Mouse (Mus musculus): ENCODE measurements around the gene 2310011J03Rik. TPM values are rescaled to one million over a fixed set of nuclear protein-coding genes. Genes with fewer than 3 reads are reported as not detected.

The 2310011J03Rik gene
- polyA plus RNA-seq, 1 experiment from 2014 or later = 40.8 TPM

DNA sequence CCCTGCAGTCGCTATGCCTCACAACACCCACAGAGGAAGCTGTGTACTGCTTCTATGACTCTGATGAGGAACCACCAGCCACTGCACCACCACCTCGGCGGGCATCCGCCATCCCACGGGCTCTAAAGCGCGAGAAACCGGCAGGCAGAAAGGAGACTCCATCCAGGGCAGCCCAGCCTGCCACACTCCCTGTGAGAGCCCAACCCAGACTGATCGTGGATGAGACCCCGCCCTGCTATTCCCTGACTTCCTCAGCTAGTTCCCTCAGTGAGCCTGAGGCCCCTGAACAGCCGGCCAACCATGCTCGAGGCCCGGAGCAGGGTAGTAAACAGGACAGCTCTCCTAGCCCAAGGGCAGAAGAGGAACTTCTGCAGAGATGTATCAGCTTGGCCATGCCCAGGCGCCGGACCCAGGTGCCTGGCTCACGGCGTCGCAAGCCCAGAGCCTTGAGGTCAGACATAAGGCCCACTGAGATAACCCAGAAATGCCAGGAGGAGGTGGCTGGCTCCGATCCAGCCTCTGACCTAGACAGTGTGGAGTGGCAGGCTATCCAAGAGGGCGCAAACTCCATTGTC is 6.6 kb downstream of the 2310011J03Rik start:
- H3K27ac ChIP-seq (ENCODE audit: low read depth, low read length) = no peak overlapping the region
- H3K4me3 ChIP-seq (ENCODE audit: low read depth, low read length) = no peak overlapping the region
- H3K9me3 ChIP-seq (replicated peaks; ENCODE audit: control insufficient read depth, low read length) = no peaks in the 10 kb centered on the region
- no peak overlapping the region for H3K4me2 ChIP-seq (ENCODE audit: low read length)
- H3K9ac ChIP-seq (ENCODE audit: low read length) = no peak overlapping the region
- no peak for DNase-seq (ENCODE audit: low spot score)
- no peaks in the 10 kb centered on the region for H3K27me3 ChIP-seq (replicated peaks; ENCODE audit: control insufficient read depth, insufficient read depth, low read length)
- no peak for ATAC-seq
- H3K36me3 ChIP-seq (ENCODE audit: control insufficient read depth, insufficient read depth, low read length) = peaks cover 100% of the 10 kb centered on the region
- WGBS = 70% methylated on average over 20 of the region's 20 CpGs
- H3K4me1 ChIP-seq (ENCODE audit: control insufficient read depth, insufficient read depth, low read length) = no peaks in the 10 kb centered on the region

DNA sequence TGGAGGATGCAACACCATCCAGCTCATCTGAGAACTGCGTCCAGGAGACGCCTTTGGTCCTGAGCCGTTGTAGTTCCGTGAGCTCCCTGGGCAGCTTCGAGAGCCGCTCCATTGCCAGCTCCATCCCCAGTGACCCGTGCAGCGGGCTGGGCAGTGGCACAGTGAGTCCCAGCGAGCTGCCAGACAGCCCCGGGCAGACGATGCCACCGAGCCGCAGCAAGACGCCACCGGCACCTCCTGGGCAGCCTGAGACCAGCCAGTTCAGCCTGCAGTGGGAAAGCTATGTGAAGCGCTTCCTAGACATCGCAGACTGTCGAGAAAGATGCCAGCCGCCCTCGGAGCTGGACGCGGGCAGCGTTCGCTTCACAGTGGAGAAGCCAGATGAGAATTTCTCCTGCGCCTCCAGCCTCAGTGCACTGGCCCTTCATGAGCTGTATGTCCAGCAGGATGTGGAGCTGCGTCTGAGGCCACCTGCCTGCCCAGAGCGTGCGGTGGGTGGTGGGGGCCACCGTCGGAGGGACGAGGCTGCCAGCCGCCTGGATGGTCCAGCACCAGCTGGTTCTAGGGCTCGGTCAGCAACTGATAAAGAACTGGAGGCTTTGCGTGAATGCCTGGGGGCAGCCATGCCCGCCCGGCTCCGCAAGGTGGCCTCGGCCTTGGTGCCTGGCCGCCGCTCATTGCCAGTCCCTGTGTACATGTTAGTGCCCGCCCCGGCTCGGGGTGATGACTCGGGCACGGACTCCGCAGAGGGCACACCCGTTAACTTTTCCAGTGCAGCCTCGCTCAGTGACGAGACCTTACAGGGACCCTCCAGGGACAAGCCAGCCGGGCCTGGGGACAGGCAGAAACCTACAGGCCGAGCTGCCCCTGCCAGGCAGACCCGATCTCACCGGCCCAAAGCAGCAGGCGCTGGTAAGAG is 7.5 kb downstream of the 2310011J03Rik start:
- WGBS = 78% methylated on average over 54 of the region's 54 CpGs
- ATAC-seq (no peak), DNase-seq (ENCODE audit: low spot score) (no peak)
- no peaks in the 10 kb centered on the region for H3K27me3 ChIP-seq (replicated peaks; ENCODE audit: control insufficient read depth, insufficient read depth, low read length)
- H3K36me3 ChIP-seq (ENCODE audit: control insufficient read depth, insufficient read depth, low read length) = peaks cover 100% of the 10 kb centered on the region
- H3K4me3 ChIP-seq (ENCODE audit: low read depth, low read length) = no peak overlapping the region
- H3K4me1 ChIP-seq (ENCODE audit: control insufficient read depth, insufficient read depth, low read length) = no peaks in the 10 kb centered on the region
- H3K27ac ChIP-seq (ENCODE audit: low read depth, low read length) = no peak overlapping the region
- no peaks in the 10 kb centered on the region for H3K9me3 ChIP-seq (replicated peaks; ENCODE audit: control insufficient read depth, low read length)
- H3K9ac ChIP-seq (ENCODE audit: low read length) = no peak overlapping the region
- H3K4me2 ChIP-seq (ENCODE audit: low read length) = no peak overlapping the region

DNA sequence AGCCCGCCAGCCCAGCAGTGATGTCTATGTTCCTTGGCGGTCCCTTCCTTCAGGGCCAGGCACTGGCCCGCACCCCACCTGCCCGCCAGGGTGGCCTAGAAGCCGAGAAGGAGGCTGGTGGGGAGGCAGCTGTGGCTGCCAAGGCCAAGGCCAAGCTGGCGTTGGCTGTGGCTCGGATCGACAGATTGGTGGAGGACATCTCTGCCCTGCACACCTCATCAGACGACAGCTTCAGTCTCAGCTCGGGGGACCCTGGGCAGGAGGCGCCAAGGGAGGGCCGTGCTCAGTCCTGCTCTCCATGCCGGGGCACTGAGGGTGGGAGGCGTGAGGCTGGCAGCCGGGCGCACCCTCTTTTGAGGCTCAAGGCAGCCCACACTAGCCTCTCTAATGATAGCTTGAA is 8.8 kb downstream of the 2310011J03Rik start:
- H3K9me3 ChIP-seq (replicated peaks; ENCODE audit: control insufficient read depth, low read length) = no peaks in the 10 kb centered on the region
- H3K9ac ChIP-seq (ENCODE audit: low read length) = no peak overlapping the region
- H3K27ac ChIP-seq (ENCODE audit: low read depth, low read length) = no peak overlapping the region
- peaks cover 100% of the 10 kb centered on the region for H3K36me3 ChIP-seq (ENCODE audit: control insufficient read depth, insufficient read depth, low read length)
- no peak overlapping the region for H3K4me3 ChIP-seq (ENCODE audit: low read depth, low read length)
- 90% methylated on average over 16 of the region's 16 CpGs for WGBS
- ATAC-seq (no peak), DNase-seq (ENCODE audit: low spot score) (no peak)
- H3K27me3 ChIP-seq (replicated peaks; ENCODE audit: control insufficient read depth, insufficient read depth, low read length) = no peaks in the 10 kb centered on the region
- no peak overlapping the region for H3K4me2 ChIP-seq (ENCODE audit: low read length)
- no peaks in the 10 kb centered on the region for H3K4me1 ChIP-seq (ENCODE audit: control insufficient read depth, insufficient read depth, low read length)

DNA sequence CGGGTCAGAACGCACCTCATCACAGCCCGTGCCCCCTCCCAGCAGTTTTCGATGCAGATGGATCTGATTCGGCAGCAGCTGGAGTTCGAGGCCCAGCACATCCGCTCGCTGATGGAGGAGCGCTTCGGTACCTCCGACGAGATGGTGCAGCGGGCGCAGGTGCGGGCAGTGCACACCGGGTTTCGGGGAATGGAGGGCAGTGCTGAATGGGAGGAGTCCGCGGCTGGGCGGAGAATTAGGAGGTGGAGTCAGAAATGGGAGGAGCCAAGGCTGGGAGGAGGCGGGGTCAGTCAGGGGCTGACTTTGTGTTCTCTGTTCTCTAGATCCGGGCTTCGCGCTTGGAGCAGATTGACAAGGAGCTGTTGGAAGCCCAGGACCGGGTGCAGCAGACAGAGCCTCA is 15.5 kb downstream of the 2310011J03Rik start:
- Histone ChIP-seq H3K9ac (ENCODE audit: low read length) (no peak overlapping the region), H3K27me3 (replicated peaks; ENCODE audit: control insufficient read depth, insufficient read depth, low read length) (no peaks in the 10 kb centered on the region), H3K36me3 (ENCODE audit: control insufficient read depth, insufficient read depth, low read length) (peaks cover 83% of the 10 kb centered on the region), H3K4me3 (ENCODE audit: low read depth, low read length) (peak overlapping the region; percentile 4; the same call in 1 of the 2 replicates), H3K27ac (ENCODE audit: low read depth, low read length) (no peak overlapping the region), H3K9me3 (replicated peaks; ENCODE audit: control insufficient read depth, low read length) (no peaks in the 10 kb centered on the region), H3K4me2 (ENCODE audit: low read length) (peak overlapping the region; percentile 1; the same call in 1 of the 2 replicates), H3K4me1 (ENCODE audit: control insufficient read depth, insufficient read depth, low read length) (peaks cover 20% of the 10 kb centered on the region)
- no peak for ATAC-seq
- WGBS = 33% methylated on average over 25 of the region's 25 CpGs
- DNase-seq (ENCODE audit: low spot score) = no peak

DNA sequence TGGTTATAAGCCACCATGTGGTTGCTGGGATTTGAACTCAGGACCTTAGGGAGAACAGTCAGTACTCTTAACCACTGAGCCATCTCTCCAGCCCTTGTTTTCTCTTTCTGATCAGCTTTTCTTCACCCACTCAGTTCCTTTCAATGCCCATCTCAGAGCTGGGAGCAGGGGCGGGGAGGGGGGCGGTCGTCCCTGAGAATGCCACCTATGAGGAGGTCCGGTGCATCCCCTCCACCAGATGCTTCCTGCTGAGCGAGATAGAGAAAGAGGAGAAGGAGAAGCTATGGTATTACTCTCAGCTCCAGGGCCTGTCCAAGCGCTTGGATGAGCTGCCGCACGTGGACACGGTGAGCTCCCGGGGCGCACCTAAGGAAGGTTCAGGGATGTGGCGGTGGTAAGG is 15.9 kb downstream of the 2310011J03Rik start:
- DNase-seq (ENCODE audit: low spot score) = no peak
- peak overlapping the region; percentile 1; the same call in 1 of the 2 replicates for H3K4me2 ChIP-seq (ENCODE audit: low read length)
- peak overlapping the region; percentile 4; the same call in 1 of the 2 replicates for H3K4me3 ChIP-seq (ENCODE audit: low read depth, low read length)
- H3K4me1 ChIP-seq (ENCODE audit: control insufficient read depth, insufficient read depth, low read length) = peaks cover 20% of the 10 kb centered on the region
- WGBS = 36% methylated on average over 12 of the region's 12 CpGs
- H3K36me3 ChIP-seq (ENCODE audit: control insufficient read depth, insufficient read depth, low read length) = peaks cover 79% of the 10 kb centered on the region
- no peak overlapping the region for H3K27ac ChIP-seq (ENCODE audit: low read depth, low read length)
- no peak overlapping the region for H3K9ac ChIP-seq (ENCODE audit: low read length)
- ATAC-seq = no peak
- H3K9me3 ChIP-seq (replicated peaks; ENCODE audit: control insufficient read depth, low read length) = no peaks in the 10 kb centered on the region
- no peaks in the 10 kb centered on the region for H3K27me3 ChIP-seq (replicated peaks; ENCODE audit: control insufficient read depth, insufficient read depth, low read length)

DNA sequence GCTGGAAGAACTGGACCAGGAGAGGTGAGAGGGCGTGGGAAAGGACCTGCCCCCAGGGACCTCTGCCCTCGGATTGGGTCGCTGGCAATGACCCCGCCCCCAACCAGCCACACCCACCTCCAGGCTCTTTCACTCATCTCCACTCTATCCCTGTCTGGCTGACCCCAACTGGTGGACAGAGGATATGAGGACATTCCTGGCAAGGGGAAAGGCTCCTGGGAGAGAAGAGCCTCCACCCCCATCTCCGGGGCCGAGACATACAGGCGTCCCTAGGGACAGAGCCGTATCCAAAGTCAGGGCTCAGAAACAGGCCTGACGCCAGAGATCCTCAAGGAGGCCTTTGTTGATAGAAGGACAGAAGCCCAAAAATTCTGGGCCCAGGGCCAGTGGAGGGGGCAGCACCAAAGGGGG is 17.9 kb downstream of the 2310011J03Rik start:
- Histone ChIP-seq H3K4me1 (ENCODE audit: control insufficient read depth, insufficient read depth, low read length) (peaks cover 29% of the 10 kb centered on the region), H3K4me3 (ENCODE audit: low read depth, low read length) (peak overlapping the region; percentile 74), H3K27ac (ENCODE audit: low read depth, low read length) (peak overlapping the region; percentile 98; the same call in 1 of the 2 replicates), H3K4me2 (ENCODE audit: low read length) (peak overlapping the region; percentile 75), H3K9ac (ENCODE audit: low read length) (peak overlapping the region; percentile 99), H3K36me3 (ENCODE audit: control insufficient read depth, insufficient read depth, low read length) (peaks cover 59% of the 10 kb centered on the region), H3K27me3 (replicated peaks; ENCODE audit: control insufficient read depth, insufficient read depth, low read length) (no peaks in the 10 kb centered on the region), H3K9me3 (replicated peaks; ENCODE audit: control insufficient read depth, low read length) (no peaks in the 10 kb centered on the region)
- 30% methylated on average over 9 of the region's 9 CpGs for WGBS
- DNase-seq (ENCODE audit: low spot score) (peak; percentile 52), ATAC-seq (no peak)

DNA sequence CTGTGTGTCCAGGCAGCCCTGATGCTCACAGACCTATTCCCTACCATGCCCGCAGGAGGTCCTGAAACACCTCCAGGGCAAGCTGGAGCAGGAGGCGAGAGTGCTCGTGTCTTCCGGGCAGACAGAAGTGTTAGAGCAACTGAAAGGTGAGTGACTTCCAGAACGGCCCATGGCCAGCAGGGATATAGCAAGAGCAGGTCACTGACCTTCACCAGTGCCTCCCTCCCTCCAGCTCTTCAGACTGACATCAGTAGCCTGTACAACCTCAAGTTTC is 18.3 kb downstream of the 2310011J03Rik start:
- H3K36me3 ChIP-seq (ENCODE audit: control insufficient read depth, insufficient read depth, low read length) = peaks cover 55% of the 10 kb centered on the region
- H3K27me3 ChIP-seq (replicated peaks; ENCODE audit: control insufficient read depth, insufficient read depth, low read length) = no peaks in the 10 kb centered on the region
- DNase-seq (ENCODE audit: low spot score) (no peak), ATAC-seq (no peak)
- WGBS = 72% methylated on average over 5 of the region's 5 CpGs
- peak overlapping the region; percentile 74 for H3K4me3 ChIP-seq (ENCODE audit: low read depth, low read length)
- H3K9ac ChIP-seq (ENCODE audit: low read length) = peak overlapping the region; percentile 99
- no peaks in the 10 kb centered on the region for H3K9me3 ChIP-seq (replicated peaks; ENCODE audit: control insufficient read depth, low read length)
- H3K4me1 ChIP-seq (ENCODE audit: control insufficient read depth, insufficient read depth, low read length) = peaks cover 33% of the 10 kb centered on the region
- H3K27ac ChIP-seq (ENCODE audit: low read depth, low read length) = peak overlapping the region; percentile 98
- peak overlapping the region; percentile 75 for H3K4me2 ChIP-seq (ENCODE audit: low read length)

DNA sequence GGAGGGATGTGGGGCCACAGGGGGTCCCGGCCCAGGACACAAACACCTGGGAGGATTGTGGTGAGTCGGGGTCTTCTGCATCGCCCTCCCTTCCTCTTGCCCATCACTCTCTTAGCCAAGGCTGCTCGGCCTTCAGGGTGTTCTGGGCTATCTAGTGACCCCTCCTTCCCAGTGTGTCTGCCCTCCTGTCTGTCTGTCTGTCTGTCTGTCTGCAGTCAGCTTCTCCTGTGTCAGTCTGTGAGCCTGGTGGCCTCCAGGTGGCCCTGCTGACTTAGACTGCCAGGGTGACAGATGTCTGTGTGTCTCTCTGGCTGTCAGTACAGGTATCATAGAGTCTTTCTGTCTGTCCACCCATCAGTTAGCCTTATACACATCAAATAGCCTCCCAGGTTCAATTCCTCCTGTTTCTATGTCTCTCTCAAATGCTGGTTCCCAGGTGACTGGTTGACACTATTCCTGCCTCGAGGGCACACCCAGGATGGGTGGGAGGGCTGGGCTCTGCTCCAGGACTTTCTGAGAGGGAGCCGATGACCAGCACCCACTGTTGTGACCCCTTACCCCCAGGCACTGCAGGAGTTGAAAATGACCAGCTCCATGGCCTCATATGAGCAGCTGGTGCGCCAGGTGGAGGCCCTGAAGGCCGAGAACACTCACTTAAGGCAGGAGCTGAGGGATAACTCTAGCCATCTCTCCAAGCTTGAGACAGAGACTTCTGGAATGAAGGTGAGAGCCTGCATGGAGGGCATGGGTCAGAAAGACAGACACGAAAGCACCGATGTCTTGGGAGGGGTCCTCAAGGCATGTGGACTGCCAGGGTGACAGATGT is 18.9 kb downstream of the 2310011J03Rik start:
- DNase-seq (ENCODE audit: low spot score) (no peak), ATAC-seq (no peak)
- peak overlapping the region; percentile 74 for H3K4me3 ChIP-seq (ENCODE audit: low read depth, low read length)
- peak overlapping the region; percentile 98 for H3K27ac ChIP-seq (ENCODE audit: low read depth, low read length)
- H3K4me2 ChIP-seq (ENCODE audit: low read length) = peak overlapping the region; percentile 75
- H3K9ac ChIP-seq (ENCODE audit: low read length) = peak overlapping the region; percentile 99
- H3K9me3 ChIP-seq (replicated peaks; ENCODE audit: control insufficient read depth, low read length) = no peaks in the 10 kb centered on the region
- H3K27me3 ChIP-seq (replicated peaks; ENCODE audit: control insufficient read depth, insufficient read depth, low read length) = no peaks in the 10 kb centered on the region
- WGBS = 71% methylated on average over 10 of the region's 10 CpGs
- peaks cover 39% of the 10 kb centered on the region for H3K4me1 ChIP-seq (ENCODE audit: control insufficient read depth, insufficient read depth, low read length)
- peaks cover 49% of the 10 kb centered on the region for H3K36me3 ChIP-seq (ENCODE audit: control insufficient read depth, insufficient read depth, low read length)

All from forebrain, embryonic 14.5 days (tissue).